Mouse (Mus musculus) forebrain, embryonic 12.5 days (tissue): Measurements from ENCODE around the gene Nipa1. TPM values are rescaled to one million over a fixed set of nuclear protein-coding genes. Genes with fewer than 3 reads are reported as not detected.
"Not testable (repeated sequence)": the region's sequence is repeated elsewhere in the genome, so short reads cannot be mapped to it uniquely, and the experiment has no call there.

Experiments used
- ATAC-seq: fragments of 200-750 bp; cut with Nextera tagmentation; 2 replicates; pipeline ENCODE4 v1.8.0; 2017; ENCODE audit warnings: moderate TSS enrichment; ENCODE audit not compliant: low FRiP score
- H3K27ac ChIP-seq: fragments of 300-500 bp; sonication (generic); 2 replicates; pipeline ENCODE4 v1.5.1; 2016; ENCODE audit warnings: mild to moderate bottlenecking
- H3K27me3 ChIP-seq: fragments of 300-500 bp; sonication (generic); 2 replicates; pipeline ENCODE4 v1.6.1; 2016; ENCODE audit warnings: mild to moderate bottlenecking
- H3K36me3 ChIP-seq: fragments of 300-500 bp; sonication (generic); replicated peaks from 2 replicates; pipeline ENCODE4 v1.6.1; 2016; ENCODE audit warnings: mild to moderate bottlenecking
- H3K4me1 ChIP-seq: fragments of 300-500 bp; sonication (generic); 2 replicates; pipeline ENCODE4 v1.6.1; 2016
- H3K4me2 ChIP-seq: fragments of 300-500 bp; sonication (generic); 2 replicates; pipeline ENCODE4 v1.6.1; 2016; ENCODE audit warnings: mild to moderate bottlenecking, moderate library complexity
- H3K4me3 ChIP-seq: fragments of 300-500 bp; sonication (generic); replicated peaks from 2 replicates; pipeline ENCODE4 v1.5.1; 2016; ENCODE audit warnings: mild to moderate bottlenecking
- H3K9ac ChIP-seq: fragments of 300-500 bp; sonication (generic); 2 replicates; pipeline ENCODE4 v1.6.1; 2016; ENCODE audit warnings: mild to moderate bottlenecking
- H3K9me3 ChIP-seq: fragments of 300-500 bp; sonication (generic); 2 replicates; pipeline ENCODE4 v1.6.1; 2016
- WGBS: fragments of 180-500 bp; shearing (Covaris S2); methylation state at CpG from one replicate; pipeline ENCODE4 v1.1.7; 2016; 5-methylcytosine and 5-hydroxymethylcytosine counted together
- polyA plus RNA-seq: library from polyadenylated mRNA; unstranded; fragments of >200 nt; fragmentation: Nextera tagmentation; extraction: Ambion mirVana; gene quantifications from 2 replicates; pipeline ENCODE4 v1.2.1, GENCODE M21; 2016

Nipa1 gene
- polyA plus RNA-seq, 1 experiment from 2014 or later: 12.1 TPM

DNA sequence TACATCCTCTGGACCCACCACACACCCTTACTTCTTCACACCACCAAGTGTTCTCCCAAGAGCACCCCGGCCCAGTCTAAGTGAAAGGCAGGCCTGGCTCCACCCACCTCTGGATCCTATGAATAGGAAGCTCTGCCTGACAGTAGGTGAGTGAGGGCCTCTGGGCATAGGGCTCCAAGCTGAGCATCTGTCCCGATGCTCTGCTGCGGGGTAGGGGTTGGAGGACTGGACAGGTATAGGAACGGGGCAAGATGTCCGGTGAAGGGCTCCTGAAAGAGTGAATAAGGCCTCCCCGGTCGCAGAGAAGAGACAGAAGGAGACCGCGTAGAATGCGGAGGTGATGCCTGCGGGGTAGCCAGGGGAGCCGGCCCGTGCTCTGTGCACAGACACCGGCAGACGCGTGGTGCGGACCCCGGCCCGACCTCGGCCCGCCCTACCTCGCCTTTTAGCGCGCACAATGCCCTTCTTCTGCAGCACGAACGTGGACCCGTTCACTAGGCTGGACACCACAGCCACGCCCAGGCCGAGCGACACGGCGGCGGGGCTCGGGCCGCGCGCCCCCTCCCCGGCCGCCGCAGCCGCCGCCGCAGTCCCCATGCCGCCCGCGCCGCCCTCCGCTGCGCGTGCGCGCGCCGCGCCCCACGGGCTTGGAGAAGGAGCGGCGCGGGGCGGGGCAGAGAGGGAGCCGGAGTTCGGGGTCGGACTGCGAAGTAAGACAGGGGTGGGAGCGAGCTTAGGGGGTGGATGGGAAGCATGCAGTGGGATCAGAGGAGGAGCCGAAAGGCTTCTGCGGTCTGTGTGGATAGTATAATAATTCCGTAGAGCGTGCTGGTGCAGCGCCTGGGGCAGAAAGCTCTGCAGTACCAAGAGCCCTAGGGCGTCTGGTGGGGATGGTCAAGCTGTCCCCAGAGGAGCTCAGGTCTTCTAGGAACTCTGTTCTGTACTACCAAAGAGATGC is 503 bp downstream of the Nipa1 start:
- H3K4me2 ChIP-seq: peak overlapping the region; percentile 70

DNA sequence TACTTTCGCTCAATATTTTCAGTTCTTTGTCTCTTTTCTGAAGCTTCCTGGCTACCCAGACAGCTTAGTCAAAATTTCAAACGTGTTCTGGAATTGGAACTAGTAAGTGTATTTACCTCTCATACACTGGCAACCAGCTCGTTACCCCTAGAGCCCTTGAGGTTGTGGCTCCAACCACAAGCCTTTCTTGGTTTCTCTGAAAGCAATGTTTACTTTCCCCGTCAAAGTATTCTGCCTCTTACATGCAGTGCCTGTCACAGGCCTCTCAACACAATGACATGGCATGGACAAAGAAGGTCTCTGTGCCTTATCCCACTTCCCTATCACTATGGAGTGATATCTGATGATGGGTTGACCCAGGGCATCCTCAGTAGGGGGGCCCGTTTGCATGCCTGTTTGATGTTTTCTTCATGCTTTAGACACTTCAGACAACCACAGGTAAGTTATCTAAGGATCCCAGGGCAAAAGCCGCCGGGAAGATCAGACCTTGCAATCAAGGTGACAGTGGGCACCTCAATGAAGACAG is 1.2 kb downstream of the Nipa1 start:
- WGBS: 43% methylated on average over 7 of the region's 7 CpGs
- H3K4me1 ChIP-seq: peaks cover 6% of the 10 kb centered on the region; the same call in 1 of the 2 replicates
- ATAC-seq: peak; percentile 28; the same call in 1 of the 2 replicates
- H3K27ac ChIP-seq: peak overlapping the region; percentile 73; the same call in 1 of the 2 replicates
- H3K4me3 ChIP-seq: peak overlapping the region; percentile 69
- peak overlapping the region; percentile 82 for H3K9ac ChIP-seq
- H3K27me3 ChIP-seq: no peaks in the 10 kb centered on the region
- peak overlapping the region; percentile 70 for H3K4me2 ChIP-seq
- no peaks in the 10 kb centered on the region for H3K36me3 ChIP-seq
- no peaks in the 10 kb centered on the region for H3K9me3 ChIP-seq

More for the DNA sequence above, 503 bp downstream of the Nipa1 start:
- under 1% methylated on average over 48 of the region's 71 CpGs for WGBS
- Histone ChIP-seq H3K9ac (peak overlapping the region; percentile 82), H3K27me3 (no peaks in the 10 kb centered on the region), H3K36me3 (no peaks in the 10 kb centered on the region), H3K9me3 (no peaks in the 10 kb centered on the region), H3K4me3 (peak overlapping the region; percentile 69), H3K27ac (peak overlapping the region; percentile 73), H3K4me1 (peaks cover 6% of the 10 kb centered on the region; the same call in 1 of the 2 replicates)
- ATAC-seq: peak; percentile 94

DNA sequence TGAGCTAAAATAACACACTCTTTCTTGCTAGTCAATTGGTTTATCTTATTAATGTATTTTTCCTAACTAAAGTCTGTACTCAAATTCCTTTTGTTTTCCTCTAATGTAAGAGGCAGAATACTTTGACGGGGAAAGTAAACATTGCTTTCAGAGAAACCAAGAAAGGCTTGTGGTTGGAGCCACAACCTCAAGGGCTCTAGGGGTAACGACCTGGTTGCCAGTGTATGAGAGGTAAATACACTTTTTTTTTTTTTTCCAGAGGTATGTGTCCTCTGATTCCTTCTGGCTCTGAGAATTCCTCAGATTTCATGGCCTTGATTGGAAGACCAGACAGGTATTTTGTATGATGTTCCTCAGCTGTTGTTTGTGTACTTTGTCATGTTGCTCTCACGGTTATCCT is 2.0 kb downstream of the Nipa1 start:
- Histone ChIP-seq H3K9ac (no peak overlapping the region), H3K9me3 (no peaks in the 10 kb centered on the region), H3K4me1 (peaks cover 6% of the 10 kb centered on the region; the same call in 1 of the 2 replicates), H3K27ac (no peak overlapping the region), H3K4me2 (no peak overlapping the region), H3K36me3 (no peaks in the 10 kb centered on the region), H3K4me3 (no peak overlapping the region), H3K27me3 (no peaks in the 10 kb centered on the region)
- 86% methylated on average over 3 of the region's 3 CpGs for WGBS
- no peak for ATAC-seq

DNA sequence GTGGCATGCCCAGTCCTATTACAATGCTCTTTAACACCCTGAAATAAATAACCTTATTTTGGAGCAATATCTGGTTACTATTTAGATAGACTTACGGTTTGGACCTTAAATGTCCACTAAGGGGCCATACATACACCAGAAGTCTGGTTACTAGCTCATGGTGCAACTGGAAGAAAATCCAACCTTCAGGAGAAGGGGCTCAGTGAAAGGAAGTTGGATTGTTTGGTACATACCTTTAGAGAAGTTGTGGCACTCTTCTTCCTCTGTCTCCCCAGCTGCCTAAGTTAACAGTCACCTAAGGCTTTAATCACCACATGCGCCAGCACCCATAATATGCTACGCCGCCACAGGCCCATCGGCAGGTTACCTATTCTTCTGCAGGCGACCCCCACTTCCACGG is 3.9 kb downstream of the Nipa1 start:
- no peak overlapping the region for H3K4me2 ChIP-seq
- no peak overlapping the region for H3K9ac ChIP-seq
- H3K4me3 ChIP-seq: no peak overlapping the region
- WGBS: 94% methylated on average over 7 of the region's 7 CpGs
- peaks cover 6% of the 10 kb centered on the region; the same call in 1 of the 2 replicates for H3K4me1 ChIP-seq
- no peaks in the 10 kb centered on the region for H3K27me3 ChIP-seq
- H3K36me3 ChIP-seq: no peaks in the 10 kb centered on the region
- no peak overlapping the region for H3K27ac ChIP-seq
- H3K9me3 ChIP-seq: no peaks in the 10 kb centered on the region
- no peak for ATAC-seq

DNA sequence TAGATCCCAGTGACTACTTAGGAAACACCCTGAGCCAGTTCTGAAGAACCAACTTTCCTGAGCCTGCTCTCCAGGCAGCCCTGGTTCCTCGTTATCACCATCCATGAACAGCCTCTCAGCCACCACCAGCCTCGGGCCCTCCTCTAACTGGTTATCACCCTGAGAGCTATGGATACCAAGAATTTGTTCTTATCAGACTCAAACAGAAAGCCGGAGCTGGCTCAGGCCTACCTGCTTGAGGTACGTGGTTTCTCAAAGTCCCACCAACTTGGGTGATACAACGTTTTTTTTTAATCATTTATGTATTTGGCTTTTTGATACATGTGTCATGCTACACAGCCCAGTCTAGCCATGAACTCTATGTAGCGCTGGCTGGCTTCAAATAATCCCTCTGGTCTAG is 4.6 kb downstream of the Nipa1 start:
- no peak overlapping the region for H3K9ac ChIP-seq
- WGBS: 89% methylated on average over 6 of the region's 6 CpGs
- no peaks in the 10 kb centered on the region for H3K36me3 ChIP-seq
- peaks cover 6% of the 10 kb centered on the region; the same call in 1 of the 2 replicates for H3K4me1 ChIP-seq
- ATAC-seq: no peak
- no peak overlapping the region for H3K4me3 ChIP-seq
- no peak overlapping the region for H3K4me2 ChIP-seq
- H3K9me3 ChIP-seq: no peaks in the 10 kb centered on the region
- no peak overlapping the region for H3K27ac ChIP-seq
- no peaks in the 10 kb centered on the region for H3K27me3 ChIP-seq

DNA sequence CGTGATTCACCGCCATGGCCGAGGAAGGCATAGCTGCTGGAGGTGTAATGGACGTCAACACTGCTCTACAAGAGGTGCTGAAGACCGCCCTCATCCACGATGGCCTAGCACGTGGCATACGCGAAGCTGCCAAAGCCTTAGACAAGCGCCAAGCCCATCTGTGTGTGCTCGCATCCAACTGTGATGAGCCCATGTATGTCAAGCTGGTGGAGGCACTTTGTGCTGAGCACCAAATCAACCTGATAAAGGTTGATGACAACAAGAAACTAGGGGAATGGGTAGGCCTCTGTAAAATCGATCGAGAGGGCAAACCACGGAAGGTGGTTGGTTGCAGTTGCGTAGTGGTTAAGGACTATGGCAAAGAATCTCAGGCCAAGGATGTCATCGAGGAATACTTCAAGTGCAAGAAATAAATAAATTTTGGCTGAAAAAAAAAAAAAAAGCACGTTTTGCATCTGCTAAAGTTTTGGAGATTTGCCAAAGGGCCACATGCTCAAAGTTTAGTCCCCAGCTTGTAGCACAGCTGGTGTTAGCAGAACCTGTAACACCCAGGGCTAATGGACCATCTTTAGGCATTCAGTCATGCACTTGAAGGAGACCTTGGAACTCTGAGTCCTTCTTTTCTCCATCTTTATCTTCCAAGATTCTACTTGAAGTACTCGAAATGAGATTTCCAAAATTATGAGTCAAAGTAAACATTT is 5.6 kb downstream of the Nipa1 start:
- not testable (repeated sequence) for H3K9me3 ChIP-seq

DNA sequence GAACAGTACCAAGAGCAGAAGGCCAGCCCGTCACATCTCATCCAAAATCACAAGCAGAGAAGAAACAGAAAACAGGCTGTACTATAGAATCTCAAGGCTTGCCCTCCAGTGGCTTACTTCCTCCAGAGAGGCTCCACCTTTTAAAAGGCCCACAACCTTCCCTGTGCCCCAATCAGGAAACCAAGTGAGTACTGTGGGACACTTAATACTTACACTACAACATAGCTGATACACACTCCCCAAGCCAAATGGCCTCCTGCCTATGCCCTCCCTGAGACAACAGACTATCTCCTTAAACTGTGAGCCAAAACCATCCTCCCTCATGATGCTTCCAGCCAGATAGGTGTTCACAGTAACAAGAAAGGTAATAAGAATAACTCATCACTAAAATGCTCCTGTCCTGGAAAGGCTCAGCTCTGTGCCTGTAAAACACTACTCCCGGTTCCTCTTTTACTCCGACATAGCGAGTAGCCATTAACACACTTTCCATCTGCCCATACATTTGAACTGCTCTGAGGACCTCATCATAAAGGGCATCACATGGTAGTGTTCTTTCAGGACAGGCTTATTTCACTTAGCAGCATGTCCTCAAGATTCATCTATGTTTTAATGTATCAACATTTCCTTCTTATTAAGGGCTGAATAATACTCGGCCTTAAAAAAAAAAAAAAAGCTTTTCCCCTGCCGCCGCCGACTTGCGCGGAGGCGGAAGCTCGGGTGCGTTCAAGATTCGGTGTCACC is 6.3 kb downstream of the Nipa1 start:
- WGBS: over 99% methylated on average over 14 of the region's 14 CpGs

More for the DNA sequence above, 5.6 kb downstream of the Nipa1 start:
- WGBS: 93% methylated on average over 9 of the region's 18 CpGs
- not testable (repeated sequence) for ATAC-seq, H3K36me3 ChIP-seq, H3K4me2 ChIP-seq, H3K9ac ChIP-seq, H3K4me3 ChIP-seq, H3K27ac ChIP-seq, H3K27me3 ChIP-seq, H3K4me1 ChIP-seq

DNA sequence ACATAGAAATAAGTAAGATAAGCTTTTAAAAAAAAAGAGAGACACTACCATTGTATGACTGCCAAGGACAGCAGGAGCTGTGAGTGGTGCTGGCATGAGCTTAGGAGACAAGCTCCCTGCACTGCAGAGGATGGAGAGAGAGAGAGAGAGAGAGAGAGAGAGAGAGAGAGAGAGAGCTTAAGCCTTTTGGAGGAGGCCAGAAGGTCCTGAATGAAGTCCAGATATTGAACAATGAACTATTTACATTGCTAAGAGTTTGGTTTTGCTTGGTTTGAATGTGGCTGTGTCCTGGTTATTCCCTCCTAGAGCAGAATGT is 8.8 kb downstream of the Nipa1 start:
- no peak overlapping the region for H3K4me2 ChIP-seq
- no peak for ATAC-seq
- H3K27ac ChIP-seq: no peak overlapping the region
- no peaks in the 10 kb centered on the region for H3K4me1 ChIP-seq
- H3K36me3 ChIP-seq: no peaks in the 10 kb centered on the region
- no peaks in the 10 kb centered on the region for H3K27me3 ChIP-seq
- no peaks in the 10 kb centered on the region for H3K9me3 ChIP-seq
- H3K4me3 ChIP-seq: no peak overlapping the region
- no peak overlapping the region for H3K9ac ChIP-seq

More for the DNA sequence above, 6.3 kb downstream of the Nipa1 start:
- no peaks in the 10 kb centered on the region for H3K36me3 ChIP-seq
- H3K27ac ChIP-seq: no peak overlapping the region
- ATAC-seq: no peak
- no peaks in the 10 kb centered on the region for H3K27me3 ChIP-seq
- no peaks in the 10 kb centered on the region for H3K4me1 ChIP-seq
- no peak overlapping the region for H3K4me2 ChIP-seq
- H3K9me3 ChIP-seq: no peaks in the 10 kb centered on the region
- no peak overlapping the region for H3K4me3 ChIP-seq
- H3K9ac ChIP-seq: no peak overlapping the region

DNA sequence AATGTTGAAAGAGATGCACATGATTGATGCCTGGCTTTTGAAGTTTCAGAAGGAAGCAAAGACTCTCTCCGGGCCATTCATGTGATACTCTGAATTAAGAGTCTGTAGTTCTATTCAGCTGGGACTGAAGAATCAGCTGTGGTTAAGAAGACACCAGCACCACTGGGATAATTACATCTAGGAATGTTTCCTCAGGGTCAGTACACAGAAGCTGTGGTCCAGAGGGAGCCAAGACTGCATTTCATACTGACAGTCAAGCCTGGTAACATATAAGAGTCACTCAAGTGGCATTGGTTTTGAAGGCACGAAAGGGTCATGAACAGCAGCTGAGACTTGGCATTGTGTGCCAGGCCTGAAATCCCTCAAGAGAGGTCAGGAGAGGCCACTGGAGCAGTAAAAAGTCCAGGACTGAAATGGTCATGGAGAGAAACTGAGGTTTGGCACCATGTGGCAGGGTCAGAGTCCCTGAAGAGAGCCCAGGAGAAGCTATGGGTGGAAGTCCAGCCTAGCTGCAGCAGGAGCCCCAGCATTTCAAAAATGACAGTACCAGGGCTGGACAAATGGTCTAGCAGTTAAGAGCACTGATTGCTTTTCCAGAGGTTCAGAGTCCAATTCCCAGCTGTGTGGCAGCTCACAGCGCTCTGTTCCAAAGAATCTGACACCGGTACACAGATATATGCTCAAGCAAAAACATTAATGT is 9.3 kb downstream of the Nipa1 start:
- no peak overlapping the region for H3K9ac ChIP-seq
- H3K4me2 ChIP-seq: no peak overlapping the region
- no peak for ATAC-seq
- no peaks in the 10 kb centered on the region for H3K4me1 ChIP-seq
- H3K27ac ChIP-seq: no peak overlapping the region
- H3K4me3 ChIP-seq: no peak overlapping the region
- no peaks in the 10 kb centered on the region for H3K27me3 ChIP-seq
- H3K36me3 ChIP-seq: no peaks in the 10 kb centered on the region
- no peaks in the 10 kb centered on the region for H3K9me3 ChIP-seq
- WGBS: 83% methylated on average over 4 of the region's 4 CpGs

DNA sequence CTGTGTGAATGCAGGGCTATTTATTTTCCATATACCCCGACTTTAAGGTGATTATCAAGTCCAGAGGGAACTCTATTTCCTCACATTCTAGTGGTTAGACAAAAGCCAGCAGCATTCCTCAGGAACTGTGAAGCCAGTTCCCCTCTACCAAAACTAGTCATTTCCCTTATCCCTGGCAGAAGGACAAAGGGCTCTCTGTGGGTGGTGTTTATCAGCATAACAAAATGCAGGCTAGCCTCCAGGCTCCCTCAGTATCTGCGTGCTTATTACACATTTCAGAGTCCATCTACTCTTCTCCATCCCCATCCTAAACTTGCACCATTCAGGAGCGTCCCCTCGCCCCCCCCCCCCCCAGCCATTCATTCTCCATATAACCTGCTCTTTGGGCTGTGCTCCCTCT is 20.8 kb downstream of the Nipa1 start:
- 1% methylated on average over 2 of the region's 4 CpGs for WGBS
- Histone ChIP-seq H3K4me3 (no peak overlapping the region), H3K9ac (no peak overlapping the region), H3K36me3 (no peaks in the 10 kb centered on the region), H3K9me3 (no peaks in the 10 kb centered on the region), H3K4me1 (peaks cover 8% of the 10 kb centered on the region), H3K27ac (no peak overlapping the region), H3K4me2 (no peak overlapping the region), H3K27me3 (no peaks in the 10 kb centered on the region)
- no peak for ATAC-seq

DNA sequence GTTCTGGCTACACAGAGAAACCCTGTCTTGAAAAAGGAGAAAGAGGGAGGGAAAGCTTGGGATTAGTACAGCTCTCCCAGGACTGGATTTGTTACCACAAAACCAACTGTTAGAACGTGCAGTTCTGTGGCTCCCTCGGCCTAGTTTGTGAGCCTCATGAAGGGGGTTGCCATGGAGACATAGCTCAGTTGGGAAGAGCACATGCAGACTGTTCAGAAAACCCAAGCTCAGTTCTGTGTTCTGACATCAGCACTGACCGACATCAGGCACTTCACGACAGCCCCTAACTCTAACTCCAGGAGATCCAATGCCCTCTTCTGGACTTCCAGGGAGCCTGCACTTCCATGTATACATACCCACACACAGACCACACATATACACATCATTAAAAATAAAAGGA is 24.7 kb downstream of the Nipa1 start:
- H3K27ac ChIP-seq: no peak overlapping the region
- H3K4me3 ChIP-seq: no peak overlapping the region
- no peak overlapping the region for H3K9ac ChIP-seq
- H3K27me3 ChIP-seq: no peaks in the 10 kb centered on the region
- WGBS: 50% methylated on average over 4 of the region's 4 CpGs
- H3K4me2 ChIP-seq: no peak overlapping the region
- peak; percentile 51 for ATAC-seq
- H3K9me3 ChIP-seq: no peaks in the 10 kb centered on the region
- H3K36me3 ChIP-seq: no peaks in the 10 kb centered on the region
- peaks cover 8% of the 10 kb centered on the region for H3K4me1 ChIP-seq
